Mouse (Mus musculus) large intestine, adult 2 months (tissue): ENCODE measurements around the gene Tor1a. TPM values are rescaled to one million over a fixed set of nuclear protein-coding genes. Genes with fewer than 3 reads are reported as not detected.
A peak's percentile ranks its signal among the peaks of the same experiment; 100 is the strongest.

ENCODE experiments used
- DNase-seq: peaks from one replicate; pipeline ENCODE4 v3.0.0-alpha.2; 2012; ENCODE audit warnings: low read depth, low spot score
- WGBS: fragments of 180-500 bp; shearing (Covaris S2); methylation state at CpG from one replicate; pipeline ENCODE4 v1.1.7; 2018; 5-methylcytosine and 5-hydroxymethylcytosine counted together
- polyA plus RNA-seq: library from polyadenylated mRNA; depleted of rRNA; stranded (reverse); fragments of >200 nt; gene quantifications from 2 replicates; pipeline ENCODE4 v1.2.3, GENCODE M21; 2012; rRNA removed

Gene Tor1a
- 51.1 and 58.2 TPM in 2 replicates for polyA plus RNA-seq

DNA sequence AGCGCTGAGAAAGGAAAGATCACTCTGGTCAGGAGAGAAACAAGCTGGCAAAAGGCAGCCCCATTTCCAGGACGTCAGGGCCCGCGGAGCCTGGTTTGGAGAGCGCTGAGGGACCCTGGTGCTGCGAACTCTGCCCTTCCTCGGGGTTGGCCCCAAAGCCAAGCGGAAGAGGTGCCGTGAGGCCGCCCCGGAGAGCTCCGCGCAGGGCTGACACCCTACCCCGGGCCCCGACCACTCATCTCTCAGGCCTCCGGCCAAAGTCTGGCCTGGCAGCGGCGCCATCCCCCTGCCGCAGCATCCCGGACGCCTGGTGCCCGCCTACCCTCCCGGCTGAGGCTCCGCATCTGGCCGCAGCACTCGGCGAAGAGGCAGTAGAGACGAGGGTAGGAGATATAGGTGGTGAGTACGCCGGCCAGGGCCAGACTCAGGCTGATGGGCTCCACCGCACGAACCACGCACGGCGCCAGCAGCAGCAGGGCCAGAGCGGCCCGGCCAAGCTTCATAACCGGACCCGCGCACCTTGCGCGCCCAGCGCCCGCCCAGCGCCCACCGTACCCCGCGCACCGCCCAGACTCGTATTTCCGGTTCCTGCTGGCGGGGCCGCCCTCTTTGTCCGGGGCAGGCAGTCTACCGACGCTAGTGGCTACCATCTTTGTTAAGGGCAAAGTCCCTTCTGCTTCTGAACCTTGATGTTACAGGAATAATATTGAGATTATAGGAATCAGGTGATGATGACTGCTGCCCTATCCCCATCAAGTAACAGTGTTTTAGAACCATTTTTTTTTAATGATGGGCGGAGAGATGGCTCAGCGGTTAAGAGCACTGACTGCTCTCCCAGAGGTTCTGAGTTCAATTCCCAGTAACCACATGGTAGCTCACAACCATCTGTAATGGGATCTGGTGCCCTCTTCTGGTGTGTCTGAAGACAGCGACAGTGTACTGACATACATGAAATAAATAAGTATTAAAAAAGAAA is at the start of gene Tor1a:
Gene Tor1a (minus strand): TSS at position 582 of the 976 bp plus-strand sequence.
- 3% methylated on average over 59 of the region's 59 CpGs for WGBS
- DNase-seq: no peak

DNA sequence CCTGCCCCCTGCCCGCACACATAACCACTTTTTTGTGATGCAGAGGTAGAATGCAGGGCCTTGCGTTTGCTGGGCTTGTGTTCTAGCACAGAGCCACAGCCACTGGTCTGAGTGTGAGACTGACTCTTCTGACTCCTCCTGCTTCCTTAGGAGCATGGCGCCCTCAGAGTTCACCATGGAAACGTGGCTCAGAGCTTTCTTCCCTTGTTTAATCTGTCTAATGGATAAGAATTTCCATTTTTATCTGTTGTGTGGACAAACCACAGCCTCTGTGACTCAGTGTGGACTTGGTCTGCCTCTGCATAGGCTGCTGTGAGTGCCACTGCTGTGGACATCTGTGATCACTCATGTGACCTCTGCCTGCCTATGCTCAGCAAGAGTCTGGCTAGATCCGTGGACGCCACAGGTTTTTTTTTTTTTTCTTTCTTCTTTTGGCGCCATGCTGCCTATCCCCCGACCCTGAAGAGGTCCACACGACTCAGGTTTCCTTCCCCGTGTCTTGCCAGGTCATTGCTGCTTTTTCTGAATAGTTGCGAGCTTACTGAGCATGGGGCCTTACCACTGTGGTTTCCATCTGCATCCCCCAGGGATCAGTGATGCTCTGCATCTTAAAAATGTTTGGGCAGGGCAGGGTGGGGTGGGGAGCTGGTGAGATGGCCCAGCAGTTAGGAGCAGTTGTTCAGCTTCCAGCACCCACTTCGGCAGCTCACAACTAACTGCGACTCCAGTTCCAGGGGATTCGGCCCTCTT is 45.8 kb upstream of the Tor1a start:
- 78% methylated on average over 14 of the region's 14 CpGs for WGBS

DNA sequence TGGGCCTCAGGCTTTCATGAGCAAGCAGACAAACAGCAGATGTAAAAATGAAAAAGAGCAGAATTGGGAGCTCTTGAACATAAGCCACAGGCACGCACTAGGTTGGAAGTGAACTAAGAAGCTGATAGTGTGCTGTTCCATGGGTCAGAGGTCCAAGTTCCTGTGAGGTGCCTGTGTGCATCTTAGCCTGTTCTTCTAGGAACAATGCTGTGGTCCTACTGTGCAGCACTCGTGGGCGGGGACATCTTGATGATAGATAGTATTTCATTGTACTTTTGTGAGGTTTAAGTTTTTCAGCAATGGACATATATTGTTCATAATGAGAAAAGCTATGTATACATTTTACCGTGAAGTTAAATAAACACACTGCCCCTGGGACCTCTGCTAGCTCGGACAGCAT is 39.5 kb upstream of the Tor1a start:
- DNase-seq: no peak
- 87% methylated on average over 5 of the region's 5 CpGs for WGBS

More for the DNA sequence above, 45.8 kb upstream of the Tor1a start:
- DNase-seq: no peak

DNA sequence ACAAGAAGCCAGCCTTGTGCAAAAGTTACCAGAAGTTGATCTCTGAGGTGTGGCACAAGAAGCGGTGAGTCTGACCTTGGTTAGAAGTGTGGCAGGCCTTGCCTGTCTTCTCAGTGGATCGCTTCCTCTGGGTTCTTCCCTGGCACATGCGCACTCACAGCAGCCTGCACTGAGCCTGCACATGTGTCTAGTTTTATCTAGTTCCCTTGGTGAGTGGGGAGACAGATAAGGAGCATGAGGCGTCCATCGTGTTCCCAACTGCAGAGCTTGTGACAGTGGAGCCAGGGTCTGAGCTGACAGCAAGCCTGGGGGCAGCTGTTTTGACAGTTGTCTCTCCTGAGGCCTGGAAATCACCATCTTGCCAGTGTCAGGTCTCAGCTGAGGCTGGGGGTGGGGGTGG is 38.7 kb upstream of the Tor1a start:
- DNase-seq: no peak
- 93% methylated on average over 5 of the region's 5 CpGs for WGBS

DNA sequence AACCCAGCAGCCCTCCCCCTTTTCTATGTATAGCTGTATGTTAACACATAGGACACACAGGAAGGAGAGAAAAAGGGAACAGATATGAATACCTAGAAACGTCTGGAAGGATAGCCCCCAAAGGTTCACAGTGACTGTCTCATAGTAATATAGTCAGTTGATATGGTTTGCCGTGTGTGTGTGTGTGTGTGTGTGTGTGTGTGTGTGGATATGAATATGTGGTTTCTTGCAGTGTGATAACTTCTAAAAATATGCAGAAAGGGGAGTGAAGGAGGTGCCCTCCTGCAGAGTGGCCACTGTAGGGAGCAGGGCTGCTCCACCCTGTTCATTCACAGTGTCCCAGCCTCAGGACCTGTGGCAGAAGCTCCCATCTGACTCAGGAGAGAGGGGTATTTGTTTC is 37.7 kb upstream of the Tor1a start:
- WGBS: 84% methylated on average over 2 of the region's 2 CpGs
- DNase-seq: no peak

DNA sequence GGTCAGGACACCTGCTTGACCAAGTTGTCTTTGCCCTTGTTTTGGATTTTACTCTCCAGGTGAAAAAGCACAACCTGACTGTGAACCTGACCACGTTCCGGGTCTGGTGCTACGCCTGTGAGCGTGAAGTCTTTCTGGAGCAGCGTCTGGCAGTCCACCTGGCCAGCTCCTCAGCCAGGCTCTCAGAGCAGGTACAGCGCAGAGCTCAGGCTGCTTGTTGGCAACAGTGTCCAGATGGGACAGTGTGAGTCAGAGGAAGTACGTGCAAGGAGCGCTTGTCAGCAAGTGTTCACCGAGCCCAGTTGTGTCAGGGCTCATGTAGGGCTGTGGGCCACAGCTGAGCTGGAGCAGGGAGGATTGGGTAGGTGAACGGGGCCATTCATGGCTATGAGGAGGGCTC is 35.1 kb upstream of the Tor1a start:
- no peak for DNase-seq
- 95% methylated on average over 10 of the region's 10 CpGs for WGBS

DNA sequence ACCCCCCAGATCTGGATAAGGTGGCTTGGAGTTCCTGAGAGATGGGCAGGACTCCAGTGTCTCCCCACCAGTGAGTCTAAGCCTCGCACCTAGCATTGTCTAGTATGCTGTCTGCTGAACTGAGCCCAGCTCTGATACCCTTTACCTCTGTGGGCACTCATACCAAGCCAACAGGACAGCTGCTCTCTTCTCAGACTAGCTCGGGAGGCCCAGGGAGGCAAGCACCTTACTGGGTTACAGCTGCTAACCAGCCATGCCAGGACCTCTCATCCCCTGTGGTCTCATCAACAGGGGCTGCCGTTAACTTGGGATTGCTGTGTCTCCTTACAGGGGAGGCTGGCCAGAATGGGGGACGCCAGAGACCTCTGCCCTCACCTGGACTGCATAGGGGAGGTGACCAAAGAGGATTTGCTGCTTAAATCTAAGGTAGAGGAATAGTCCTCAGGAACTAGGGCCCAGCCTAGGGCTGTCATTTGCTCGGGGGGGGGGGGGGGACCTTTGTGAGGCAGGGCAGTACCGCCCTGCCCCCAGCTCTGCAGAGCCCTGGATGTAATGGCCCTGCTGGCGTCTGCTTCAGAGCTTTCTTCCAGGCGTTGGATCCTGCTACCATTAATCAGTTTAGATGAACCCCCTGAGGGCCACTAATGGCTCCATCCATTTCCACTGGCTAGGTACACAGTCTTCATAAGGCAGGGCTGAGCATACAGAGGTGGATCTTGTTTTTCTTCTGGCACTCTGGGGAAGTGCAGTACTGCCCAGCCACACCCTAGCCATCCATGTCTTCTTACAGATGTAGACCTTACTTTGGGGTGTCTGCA is 30.9 kb upstream of the Tor1a start:
- WGBS: 83% methylated on average over 8 of the region's 8 CpGs

DNA sequence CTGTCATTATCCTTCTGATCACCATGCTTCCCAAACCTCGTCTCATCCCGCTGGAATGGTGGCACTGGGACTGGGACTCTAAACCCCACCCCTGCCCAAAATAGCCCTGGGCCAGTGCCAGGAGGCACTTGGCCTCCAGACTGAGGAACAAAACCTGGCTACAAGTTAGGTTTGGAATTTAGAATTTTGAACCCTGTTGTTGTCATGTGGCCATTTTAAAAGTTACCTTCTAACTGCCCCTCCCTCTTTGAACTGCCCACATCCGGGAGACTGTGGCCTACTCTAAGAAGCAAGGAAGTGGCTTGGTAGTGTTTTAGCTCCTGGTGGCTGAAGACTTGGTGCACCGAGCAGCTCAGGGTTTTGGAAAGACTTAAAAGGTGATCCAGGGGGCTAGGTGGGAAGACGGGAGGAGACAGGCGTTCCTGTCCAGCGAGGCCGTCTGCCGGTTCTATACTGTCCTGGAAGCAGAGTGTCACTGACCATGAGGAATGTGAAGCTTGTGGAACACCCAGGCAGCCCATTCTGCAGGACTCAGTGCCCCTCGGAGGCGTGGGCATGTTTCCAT is 27.8 kb upstream of the Tor1a start:
- 73% methylated on average over 11 of the region's 11 CpGs for WGBS
- no peak for DNase-seq

More for the DNA sequence above, 30.9 kb upstream of the Tor1a start:
- DNase-seq: no peak

DNA sequence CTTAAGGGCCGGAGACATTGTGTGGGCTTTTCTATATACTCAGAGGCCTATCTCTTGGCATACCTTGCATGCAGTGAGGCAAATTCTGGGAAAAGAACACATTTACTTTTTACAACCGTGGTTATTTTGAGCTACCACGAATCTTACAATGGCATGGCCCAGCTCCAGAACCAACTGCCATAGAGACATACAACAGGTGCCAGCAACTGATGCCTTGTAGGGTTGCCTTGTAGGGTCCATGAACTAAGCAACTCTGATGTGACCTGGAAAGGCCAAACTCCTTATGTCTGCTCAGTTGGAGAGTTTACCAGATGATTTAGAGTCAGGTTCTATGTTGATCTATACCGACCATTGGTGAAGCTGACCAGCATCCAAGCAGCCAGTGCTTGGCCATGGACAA is 27.1 kb upstream of the Tor1a start:
- no peak for DNase-seq
- 83% methylated on average over 4 of the region's 4 CpGs for WGBS

DNA sequence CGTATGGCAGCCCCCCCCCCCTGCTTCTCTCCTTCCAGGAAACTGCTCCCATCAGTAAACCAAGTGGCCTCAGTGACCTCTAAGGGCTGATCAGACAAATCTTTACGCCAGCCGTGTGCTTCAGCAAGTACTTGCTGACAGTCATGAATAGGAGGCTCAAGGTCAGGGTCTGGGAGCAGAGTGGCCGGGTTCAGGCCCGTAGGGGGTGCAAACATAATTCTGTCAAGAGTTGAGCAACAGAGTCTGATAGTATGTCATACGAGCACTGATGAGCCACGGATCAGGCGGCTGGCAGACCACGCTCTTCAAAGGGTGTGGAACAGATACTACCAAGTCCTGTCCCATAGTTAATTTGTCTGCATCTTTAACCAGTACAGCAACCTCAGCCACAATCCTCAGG is 22.5 kb upstream of the Tor1a start:
- WGBS: 88% methylated on average over 9 of the region's 9 CpGs
- DNase-seq: no peak

DNA sequence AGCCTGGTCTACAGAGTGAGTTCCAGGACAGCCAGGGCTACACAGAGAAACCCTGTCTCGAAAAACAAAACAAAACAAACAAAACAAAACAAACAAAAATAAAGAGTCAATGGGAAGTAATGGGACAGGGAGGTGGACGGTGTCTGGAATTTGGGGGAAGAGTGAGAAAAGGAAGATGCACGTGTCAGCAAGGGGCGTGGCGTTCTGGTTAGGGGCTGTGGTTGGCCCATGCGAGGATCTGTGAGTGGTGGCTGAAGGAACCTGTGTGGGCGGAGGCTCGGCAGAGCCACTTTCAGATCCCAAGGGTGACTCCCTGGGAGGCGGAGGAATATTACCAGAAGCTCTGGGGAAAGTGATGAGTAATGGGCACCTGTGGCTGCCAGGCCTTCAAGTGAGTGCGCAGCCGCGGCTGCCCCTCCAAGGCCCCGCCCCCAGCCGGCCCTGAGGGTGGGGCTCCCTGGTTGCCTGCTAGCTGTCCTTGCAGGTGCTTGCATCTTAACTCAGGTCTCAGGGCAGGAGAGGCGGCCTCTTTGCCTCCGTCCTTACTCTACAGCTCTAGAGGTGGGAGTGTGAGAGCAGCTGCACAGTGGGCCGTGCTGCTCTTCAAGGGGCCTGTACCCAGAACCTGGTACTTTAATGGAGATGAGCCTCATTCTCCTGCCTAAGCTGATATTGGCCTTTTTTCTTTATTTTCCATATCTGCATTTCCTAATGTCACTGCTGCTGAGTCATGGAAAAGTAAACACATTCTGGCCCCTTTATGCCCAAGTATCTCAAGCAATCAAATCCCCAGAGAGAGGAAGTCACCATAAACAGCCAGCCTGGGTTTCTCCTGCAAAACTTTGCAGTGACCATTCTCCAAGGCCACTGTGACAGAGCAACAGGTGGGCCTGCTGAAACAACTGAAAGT is 17.6 kb upstream of the Tor1a start:
- 14% methylated on average over 17 of the region's 17 CpGs for WGBS
- DNase-seq: peak; percentile 65

DNA sequence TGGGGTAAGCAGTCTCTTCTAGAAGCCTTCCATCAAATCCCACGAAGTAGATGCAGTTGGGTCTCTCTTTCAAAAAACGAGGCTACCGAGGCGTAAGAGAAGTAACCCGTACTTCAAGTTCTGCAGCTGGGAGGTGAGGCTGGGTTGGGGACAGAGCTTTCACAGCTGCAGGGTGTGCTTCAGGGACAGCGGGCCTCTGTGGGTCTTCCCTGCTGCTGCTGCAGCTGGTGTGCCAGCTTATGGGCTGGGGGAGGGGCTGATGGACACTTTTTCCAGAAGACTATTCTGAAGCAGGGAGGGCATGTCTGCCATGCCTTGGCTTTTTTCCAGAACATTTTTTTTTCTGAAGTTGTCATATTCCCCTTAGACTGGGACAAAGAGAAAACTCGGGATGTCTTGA is 15.3 kb upstream of the Tor1a start:
- no peak for DNase-seq
- 29% methylated on average over 7 of the region's 7 CpGs for WGBS

DNA sequence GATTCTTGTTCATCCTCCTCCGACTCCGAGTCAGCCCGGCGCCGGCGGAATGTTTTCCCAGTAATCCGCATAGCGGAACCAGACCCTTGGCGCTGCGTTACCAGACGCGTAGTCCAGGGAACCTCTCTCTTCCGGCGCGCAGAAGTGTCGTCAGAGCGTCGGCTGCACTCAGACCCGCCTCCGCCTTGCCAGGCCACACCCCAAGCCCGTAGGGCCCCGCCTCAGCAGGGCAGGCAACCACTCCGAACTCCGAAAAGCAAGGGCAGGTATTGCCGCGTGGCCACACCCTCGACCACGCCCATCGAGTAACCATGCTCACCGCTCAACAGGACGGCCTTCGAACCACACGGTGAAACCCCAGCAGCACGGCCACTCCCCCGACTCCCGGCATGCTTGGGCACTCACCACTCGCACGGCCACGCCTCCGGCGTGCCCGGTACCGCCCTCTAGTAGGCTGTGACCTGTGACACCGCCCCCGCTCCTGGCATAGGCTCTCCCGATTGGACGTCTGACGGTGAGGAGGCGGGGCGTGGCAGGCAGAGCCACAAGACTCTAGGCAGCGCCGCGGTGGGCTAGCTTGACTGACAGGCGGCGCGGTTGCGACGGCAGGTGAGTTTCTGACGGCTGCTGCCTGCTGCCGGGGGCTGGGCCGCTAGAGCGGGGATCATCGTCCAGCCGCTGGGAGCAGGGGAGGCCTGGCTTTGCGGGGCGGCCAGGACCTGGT is 14.2 kb upstream of the Tor1a start, which contains the start of the genes BC005624 and Usp20:
Gene BC005624 (minus strand): TSS at position 412 of the 724 bp plus-strand sequence.
Gene Usp20 (plus strand): TSS at position 490 of the 724 bp plus-strand sequence.
- under 1% methylated on average over 66 of the region's 66 CpGs for WGBS
- DNase-seq: peak; percentile 97

DNA sequence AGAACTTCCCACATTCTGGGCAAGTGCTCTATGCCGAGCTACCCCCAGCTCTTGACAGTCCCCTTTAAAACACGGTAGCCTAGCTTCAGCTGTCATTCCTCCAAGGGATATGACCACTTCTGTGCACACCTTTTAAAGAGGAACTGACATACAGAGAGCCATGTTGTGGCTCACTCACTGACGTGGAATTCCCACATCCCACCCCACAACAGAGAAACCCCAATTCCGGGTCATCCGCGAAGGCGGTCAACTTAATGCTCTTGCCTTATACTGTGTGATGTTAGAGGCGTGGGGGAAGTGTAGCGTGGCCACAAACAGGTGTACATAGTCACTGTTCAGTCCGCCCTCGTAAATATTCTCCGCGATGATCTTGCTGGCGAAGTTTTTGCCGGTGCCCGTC is 907 bp downstream of the Tor1a start:
- WGBS: 3% methylated on average over 16 of the region's 16 CpGs
- DNase-seq: no peak

DNA sequence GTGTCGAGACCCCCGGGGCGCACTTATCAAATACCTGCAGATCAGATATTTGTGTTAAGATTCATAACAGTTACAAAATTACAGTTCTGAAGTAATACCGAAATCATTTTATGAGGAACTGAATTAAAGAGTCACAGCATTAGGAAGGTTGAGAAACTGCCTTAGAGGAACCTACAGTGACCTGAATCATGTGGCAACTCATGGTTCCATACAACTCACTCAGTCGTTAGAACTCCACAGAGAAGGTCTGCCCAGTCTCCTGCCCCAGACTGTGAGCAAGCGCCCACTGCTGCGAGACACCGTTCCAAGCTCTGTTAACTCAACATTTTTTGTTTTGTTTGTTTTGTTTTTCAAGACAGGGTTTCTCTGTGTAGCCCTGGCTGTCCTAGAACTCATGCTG is 2.1 kb downstream of the Tor1a start:
- DNase-seq: no peak
- WGBS: 86% methylated on average over 8 of the region's 8 CpGs

DNA sequence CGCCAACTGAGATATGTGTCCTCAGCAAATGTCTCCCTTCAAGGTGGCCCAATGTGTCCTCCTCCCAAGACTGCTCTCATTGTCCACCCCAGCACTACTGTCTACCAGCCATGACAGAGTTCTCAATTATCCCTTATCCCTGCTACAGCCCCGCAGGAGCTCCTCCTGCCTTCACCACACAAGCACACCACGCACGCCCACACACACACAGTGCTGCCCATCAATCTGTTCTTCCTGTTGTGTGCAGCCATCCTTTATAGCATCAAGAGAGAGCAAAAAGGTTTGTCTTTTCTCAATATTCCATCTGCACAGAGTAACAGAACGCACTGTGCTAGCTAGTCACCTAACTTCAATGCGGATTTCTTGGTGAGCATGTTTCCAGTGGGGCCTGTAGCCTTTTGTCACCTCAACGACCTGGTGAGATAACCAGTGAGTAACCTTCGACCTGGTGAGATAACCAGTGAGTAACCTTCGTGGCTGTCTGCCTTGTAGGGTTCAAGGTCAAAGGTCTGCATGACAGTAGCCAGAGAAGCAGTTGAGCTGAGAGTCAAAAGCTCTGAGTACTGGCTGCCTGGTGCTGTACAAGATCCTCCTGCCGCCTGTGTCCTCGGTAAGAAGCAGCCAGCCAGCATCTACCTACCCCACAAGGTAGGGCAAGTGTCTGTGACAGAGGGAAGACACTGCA is 5.0 kb downstream of the Tor1a start:
- 78% methylated on average over 11 of the region's 11 CpGs for WGBS
- DNase-seq: no peak

DNA sequence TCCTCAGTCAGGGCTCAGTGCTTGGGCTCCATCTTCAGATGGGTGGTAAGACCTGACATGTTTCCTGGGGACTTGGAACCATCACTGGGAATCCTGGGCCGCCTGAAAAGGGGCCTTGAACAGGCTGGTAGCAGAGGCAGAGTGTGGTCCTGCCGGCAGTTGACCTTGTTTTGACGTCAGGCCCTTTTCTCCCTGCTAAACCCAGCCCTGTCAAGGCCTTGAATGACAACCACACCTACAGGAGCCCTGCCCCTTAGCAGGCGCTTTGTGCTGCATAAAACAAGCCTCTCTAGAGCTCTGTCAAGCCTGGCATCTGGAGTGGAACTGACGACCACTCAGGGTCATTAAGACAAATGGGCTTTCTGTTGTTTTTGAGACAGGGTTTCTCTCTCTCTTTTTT is 7.9 kb downstream of the Tor1a start:
- 35% methylated on average over 5 of the region's 5 CpGs for WGBS
- DNase-seq: no peak
